Mouse (Mus musculus): ENCODE results near the gene Tle2.
A peak's percentile ranks its signal among the peaks of the same experiment; 100 is the strongest.

Gene Tle2

DNA sequence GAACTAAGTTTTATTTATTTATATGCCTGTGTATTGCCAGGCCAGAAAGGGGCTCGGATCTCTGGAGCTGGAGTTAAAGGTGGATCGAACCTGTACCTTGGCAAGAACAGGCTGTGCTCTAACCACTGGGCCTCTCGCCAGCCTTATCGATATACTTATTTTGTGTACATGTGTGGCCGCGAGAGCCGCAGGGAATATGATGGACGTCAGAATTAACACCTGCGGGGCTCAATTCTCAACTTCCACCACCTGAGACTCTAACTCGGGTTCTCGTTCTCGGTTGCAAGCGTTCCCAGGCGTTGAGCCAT, 31.3 kb downstream of the Tle2 start:
- no peak for DNase-seq

DNA sequence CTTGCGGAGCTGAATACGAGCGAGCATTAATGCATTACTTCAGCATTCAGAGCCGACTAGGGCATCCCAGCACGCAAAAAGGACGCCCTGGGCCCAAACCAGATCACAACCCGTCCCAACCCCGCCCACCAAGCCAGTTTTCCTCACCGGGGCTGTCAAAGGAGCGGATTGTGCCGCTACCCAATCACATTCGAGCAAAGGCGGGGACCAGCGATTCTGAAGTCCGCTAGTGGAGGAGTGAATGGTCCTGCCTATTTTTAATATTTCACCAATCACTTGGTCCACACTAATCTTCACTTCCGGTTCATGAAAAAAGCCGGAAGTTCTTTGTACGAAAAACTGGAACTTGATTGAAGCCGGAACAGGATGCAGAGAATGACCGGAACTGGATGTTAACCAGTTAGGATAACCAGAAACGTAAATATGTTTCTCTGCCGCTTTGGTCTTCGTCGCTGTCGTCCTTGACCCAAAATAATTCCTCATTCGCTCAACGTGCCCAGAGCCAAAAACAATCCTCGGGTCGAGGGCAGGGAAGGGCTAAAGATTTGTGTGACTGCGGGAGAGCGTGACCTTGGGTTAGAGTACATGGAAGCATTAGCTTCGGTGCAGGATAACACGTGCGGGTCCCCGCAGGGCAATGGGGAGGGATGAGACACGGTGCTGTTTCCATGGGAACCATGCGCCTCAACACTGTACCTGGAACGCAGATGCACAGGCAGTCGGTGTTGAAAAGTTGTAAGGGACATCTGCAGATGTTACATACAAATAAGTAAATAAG, 31.8 kb downstream of the Tle2 start, which contains the start of gene BC025920:
BC025920 (plus strand) TSS at position 297 of the 778 bp plus-strand sequence.
- DNase-seq: peak; percentile 96 to 98

DNA sequence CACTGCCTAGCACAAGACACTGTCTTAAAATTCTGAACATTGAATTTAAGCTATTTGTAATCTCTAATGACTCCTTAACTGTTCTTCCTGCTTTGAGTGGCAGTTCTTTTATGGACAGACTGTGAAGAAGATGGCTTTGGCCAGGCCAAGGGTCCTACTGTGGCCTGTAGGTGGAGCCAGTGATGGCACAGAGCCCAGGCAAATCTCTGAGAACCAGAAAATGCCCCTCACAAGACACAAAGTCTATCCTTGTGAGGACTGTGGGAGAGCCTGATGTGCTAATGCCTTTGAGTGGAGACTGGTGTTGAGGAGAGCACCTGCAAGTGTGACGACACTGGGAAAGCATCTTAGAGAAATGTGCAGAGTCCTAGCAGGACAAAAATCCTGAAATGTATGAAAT, 33.9 kb downstream of the Tle2 start:
- peak in 1 of 2 experiments; percentile 32 for DNase-seq

DNA sequence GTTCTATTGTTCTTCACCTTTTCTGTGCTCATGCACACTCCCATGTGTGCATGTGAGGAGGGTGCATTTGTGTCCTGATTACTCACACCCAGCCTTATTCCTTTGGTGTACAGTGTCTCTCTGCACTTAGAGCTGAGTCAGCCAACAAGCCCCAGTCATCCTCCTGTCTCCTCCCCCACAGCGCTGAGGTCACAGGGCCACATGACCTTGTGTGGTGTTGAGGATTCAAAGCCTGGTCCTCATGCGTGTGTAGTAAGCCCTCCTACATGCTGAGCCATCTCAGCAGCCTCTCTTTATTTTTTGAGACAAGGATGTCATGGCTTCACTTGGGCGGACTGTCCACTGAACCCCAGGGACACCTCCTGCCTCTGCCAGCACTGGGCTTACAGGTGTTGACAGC, 38.4 kb downstream of the Tle2 start:
- DNase-seq: no peak

DNA sequence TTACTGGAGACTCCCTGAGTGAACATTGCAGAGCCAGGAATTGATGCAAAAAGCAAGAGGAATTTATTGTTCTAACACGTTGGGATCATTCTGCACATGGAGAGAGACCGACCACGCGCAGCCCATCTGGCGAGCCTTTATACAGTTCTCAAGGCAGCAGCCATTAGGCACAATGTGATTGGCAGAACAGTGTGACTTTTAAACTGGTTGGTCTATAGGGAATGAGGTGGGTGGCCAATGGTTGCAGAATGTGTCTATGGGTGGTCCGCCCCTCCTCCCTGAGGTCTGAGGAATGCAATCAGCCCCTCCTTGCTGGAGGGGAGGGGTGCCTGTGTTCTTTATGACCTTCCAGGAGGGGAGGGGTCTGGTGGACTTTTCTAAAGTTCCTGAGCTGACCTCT, 41.1 kb downstream of the Tle2 start:
- DNase-seq: no peak

DNA sequence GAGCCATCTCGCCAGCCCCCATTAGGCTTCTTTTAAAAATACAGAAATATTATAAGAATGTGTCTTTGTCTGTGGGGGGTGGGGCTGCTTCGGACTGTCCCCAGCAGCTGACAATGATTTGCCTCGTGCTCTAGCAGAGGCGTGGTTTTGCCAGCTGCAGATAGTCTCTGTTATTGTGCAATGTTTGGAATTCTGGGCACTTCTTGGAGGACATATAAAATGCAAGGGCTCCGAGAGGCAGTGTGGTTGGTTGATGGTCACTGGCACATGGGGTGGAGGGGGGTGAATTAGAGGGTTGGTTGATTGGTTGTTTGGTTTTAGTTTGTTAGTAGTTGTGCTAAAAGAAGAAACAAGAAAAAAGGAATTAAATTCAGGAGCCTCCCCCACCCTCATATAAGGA, 45.6 kb downstream of the Tle2 start:
- DNase-seq: no peak

DNA sequence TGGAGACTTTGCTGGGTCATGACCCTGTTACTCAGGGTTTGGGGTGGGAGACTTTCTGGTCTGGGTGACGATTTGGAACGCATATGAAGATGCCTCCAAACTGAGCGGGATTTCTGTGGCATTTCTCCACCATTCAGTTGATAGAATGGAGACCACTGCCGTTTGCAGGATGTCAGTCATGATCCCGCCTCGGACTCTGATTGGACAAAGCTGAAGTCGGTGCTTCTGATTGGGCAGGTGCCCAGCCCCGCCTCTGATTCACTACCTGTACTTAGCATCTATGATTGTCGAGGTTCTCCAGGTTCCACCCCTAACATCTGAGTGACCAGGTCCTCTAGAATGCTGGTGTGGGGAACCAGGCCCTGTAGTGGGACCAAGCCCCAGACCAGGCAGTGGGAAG, 46.4 kb downstream of the Tle2 start:
- DNase-seq: no peak

DNA sequence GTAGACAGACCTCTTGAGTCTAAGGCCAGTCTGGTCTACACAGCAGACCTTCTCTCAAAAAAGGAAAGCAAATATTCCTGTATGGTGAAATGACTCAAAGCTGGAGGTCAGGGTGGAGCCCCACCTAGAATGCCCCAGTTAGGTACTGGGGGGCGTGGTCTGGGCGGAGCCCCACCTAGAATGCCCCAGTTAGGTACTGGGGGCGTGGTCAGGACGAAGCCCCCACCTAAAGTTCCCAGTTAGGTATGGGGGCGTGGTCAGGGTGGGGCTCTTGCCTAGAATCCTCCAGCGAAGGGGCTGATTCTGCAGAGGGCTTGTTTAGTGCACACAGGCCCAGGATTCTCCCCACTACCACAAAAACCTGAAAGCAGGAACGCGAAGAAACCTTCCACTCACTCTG, 49.1 kb downstream of the Tle2 start:
- DNase-seq: no peak

DNA sequence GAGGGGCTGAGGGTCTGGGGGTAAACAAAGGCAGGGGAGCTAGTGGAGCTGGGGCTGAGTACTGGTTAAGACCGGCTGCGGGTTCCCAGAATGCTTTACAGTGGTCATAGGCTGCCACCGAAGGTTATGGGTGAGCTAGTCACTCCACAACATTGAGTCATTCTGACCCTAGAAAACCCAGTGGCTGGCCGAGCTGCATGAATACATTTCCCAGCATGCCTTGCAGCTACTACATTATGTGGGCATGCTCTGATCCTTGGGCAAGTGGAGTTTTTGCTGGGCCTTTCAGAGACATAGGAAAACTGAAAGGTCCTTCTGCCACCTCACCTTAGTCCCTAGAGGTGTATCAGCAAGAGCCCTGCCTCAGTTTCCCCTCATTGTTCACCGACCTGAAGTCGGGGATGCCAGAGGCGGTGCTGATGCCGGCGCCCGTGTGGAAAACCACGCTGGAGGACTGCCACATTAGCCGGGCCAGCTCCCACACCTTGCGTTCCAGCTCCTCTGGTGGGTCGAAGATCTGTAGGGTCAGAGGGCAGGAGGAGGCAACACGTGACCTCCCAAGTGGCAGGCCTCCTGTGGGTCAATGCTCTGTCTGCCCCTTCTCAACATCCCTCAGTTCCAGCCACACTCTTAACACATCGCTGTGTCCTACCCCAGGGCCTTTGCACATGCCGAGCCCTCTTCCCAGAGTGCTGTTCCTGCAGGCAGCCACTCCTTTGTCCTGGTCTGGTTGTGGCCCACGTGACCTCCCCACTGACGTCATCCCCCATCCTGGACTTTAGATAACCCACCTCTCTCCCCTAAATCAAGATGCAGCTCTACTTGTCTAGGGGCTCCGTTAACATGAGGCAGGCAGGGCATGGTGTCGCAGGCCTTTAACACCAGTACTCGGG, 52.0 kb downstream of the Tle2 start:
- no peak for DNase-seq

DNA sequence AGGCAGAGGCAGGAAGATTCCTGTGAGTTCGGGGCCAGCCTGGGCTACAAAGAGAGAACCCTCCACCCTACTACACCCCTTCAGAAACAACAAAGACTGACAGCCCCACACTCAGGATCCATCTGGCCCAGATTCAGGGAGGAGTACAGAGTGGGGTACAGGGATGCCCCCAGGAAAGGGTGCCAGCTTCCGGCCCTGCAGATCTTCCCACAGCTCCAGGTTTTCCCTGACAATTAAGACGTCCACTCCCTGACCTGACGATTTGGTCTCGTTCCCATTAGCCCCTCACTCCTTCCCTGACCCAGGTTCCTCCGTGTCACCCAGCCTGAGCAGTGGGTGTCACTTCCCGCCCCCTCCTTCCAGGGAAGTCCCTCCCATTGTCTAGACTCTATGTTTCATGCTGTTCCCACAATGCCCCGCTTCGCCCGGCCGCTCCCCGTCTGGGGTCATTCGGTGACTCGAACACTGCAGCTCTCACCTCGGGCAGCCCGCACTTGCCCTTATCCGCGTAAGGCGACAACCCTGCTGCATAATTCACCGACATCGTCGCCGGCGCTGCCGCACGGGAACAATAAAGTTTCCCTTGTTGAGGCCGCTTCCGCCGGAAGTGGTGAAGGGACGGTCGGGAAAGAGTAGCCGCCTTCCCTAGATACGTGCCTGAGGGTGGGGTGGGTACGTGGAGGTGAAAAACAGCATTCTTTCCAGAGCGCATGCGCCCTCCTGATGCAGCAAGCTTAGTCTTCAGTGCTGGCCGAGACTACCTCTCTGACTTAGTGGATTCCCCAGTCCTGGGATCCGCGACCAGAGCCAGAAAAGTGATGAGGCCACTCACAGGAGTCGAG, 52.9 kb downstream of the Tle2 start, which contains the start of gene Sirt6:
Sirt6 (minus strand) TSS at position 804 of the 842 bp plus-strand sequence.
- peak; percentile 94 to 96 for DNase-seq

DNA sequence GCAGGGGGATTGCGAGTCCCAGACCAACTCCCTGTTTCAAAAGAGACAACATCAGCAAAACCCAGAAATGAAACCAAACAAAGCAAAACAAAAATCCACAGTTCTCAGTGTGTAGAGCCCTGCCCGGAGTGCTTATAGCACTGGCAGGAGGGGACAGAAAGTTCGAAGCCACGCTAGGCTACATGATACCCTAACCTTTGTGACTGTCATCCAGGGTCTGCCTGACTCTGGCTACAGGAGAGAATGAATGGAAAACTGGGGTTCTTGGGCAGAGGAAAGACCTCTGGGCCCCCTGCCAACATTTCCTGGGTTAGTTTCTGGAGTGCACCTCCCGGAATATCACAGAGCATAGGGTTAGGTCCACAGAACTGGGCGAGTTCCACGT, 53.5 kb downstream of the Tle2 start:
- peak in 1 of 2 experiments; percentile 48 for DNase-seq

DNA sequence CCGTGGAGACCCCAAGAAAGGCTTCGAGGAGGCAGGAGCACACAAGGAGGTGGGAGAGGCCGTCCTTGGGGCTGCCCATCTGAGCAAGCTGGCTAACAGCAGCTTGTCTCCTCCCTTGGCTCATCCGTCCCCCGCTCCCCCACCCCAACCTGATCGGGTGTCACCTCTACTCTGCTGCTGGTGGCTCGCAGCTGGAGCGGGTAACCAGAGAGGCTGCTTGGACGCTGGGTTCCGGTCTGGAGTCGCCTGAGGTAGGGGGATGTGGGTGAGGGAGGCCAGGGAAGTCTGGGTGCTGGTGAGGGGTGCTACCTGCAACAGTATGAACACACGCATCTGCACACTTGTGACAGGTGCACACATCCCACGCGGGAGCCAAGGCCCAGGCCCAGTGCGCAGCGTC, 54.0 kb downstream of the Tle2 start, which contains the start of gene Ankrd24:
Ankrd24 (plus strand) TSS at position 151 of the 400 bp plus-strand sequence.
- DNase-seq: no peak

DNA sequence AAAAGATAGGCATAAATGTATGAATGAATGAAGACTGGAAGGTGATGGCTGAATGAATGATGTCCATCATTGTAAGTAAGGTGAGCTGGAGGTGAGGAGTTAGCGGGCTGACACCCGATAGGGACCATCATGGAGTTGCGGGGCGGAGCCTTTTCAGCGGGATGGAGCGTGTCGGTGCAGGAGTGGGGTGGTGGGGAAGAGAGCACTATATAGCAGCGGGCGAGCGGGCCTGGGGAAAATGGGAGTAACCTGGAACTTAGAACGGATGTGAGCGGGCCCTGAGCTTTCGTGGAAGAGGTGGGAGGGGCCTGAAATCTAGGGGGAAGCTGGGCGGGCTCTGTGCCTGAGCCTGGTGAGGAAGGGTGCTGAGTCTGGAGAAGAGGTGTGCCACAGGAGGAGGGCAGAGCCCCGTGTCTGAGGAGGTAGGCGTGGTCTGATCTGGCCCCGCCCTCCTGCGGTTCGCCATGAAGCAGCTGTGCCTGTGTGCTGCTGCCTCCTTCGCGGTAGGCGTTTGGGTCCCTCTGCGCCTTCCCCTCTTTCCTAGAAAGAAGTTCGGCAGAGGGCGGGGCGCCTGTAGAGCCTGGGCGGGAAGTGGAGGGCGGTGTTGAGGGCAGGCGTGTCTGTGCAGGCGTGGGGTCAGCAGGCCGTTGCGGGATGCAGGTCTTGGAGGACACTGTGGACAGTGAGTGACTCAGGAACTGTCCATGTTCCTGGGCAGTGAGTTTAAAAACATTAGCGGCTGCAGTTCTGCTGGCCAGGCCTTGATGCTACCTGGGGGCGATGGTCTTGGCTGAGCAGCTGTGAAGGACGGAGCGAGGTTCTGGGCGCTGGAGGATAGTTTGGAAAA, 59.1 kb downstream of the Tle2 start:
- peak; percentile 90 to 94 for DNase-seq

DNA sequence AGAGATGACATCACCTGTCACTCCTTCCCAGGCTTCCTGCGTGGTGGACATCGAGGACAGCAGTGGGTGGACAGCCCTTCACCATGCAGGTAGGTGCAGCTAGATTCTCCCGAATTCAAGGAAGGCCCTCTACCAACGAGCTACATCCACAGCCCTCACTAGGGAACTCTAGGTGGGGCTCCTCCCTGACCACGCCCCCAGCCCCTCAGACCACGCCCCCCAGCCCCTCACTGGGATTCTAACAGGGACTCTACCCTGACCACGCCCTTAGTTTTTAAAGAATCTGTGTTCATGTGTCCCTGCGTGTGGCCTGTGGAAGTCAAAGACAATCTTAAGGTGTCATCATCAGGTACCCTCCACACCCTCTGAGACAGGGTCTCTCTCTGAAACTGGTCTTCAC, 62.0 kb downstream of the Tle2 start:
- no peak for DNase-seq

DNA sequence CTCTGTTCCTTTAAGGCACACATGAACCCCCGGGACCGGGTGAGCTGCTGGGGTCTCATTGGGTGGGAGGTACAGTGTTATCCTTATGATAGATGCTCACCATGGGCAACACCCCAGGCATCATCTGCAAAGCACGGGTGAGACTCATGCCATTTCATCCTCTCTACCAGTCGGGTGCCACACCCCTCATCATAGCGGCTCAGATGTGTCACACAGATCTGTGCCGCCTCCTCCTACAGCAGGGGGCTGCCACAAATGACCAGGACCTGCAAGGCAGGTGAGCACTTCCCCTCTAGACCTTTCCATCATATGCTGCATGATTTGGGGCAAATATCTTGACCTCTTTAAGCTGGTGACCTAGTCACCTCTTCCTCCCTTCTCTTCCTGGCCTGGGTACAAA, 63.7 kb downstream of the Tle2 start:
- no peak for DNase-seq

Data from kidney, postnatal 36 days (tissue).